Mouse (Mus musculus): ENCODE data around the gene Tcta.
"Not testable (repeated sequence)": the region's sequence is repeated elsewhere in the genome, so short reads cannot be mapped to it uniquely, and the experiment has no call there.

The Tcta gene

DNA sequence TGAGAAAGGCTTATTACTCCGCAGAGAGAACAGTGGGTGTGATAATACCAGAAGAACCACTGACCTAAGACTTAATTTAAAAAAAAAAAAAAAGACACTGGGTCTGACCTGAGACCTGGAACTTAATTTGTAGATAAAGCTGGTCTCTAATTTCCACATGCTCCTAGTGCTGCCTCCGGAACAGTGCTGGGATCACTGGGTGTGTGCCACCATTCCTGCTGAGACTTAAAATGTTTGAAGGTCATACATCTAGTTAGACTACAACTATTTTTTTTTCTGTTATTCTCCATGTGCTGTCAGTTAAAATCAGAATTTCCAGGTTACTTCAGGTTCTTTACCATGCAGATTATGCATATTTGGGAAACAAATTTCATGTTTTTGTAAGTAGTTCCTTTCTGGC, 2.2 kb upstream of the Tcta start:
- DNase-seq = no peak

GRCm38 (mm10) chr9:108307021-108307807, 1.3 kb upstream of the Tcta start:
- no peak for DNase-seq

DNA sequence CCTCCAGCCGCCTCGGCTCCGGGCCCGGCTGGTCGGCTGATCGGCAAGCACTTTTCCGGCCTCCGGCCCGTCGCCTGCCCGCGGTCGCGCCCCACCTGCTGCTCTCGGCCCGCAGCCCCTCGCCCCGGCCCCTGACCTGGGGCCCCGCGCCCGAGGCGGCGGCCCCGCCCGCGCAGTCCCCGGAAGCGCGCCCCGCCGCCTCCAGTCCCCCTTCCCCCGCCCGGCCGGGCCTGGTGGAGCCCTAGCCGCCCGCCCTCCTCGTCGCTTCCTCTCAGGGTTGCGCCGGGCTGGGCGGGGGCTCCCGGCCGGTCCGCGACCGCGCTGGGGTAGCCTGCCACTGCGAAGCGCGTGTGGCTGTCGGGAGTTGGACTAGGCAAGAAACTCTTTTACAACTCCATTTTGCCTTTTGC, 616 bp upstream of the Tcta start:
- peak; percentile 62 to 66 for DNase-seq

DNA sequence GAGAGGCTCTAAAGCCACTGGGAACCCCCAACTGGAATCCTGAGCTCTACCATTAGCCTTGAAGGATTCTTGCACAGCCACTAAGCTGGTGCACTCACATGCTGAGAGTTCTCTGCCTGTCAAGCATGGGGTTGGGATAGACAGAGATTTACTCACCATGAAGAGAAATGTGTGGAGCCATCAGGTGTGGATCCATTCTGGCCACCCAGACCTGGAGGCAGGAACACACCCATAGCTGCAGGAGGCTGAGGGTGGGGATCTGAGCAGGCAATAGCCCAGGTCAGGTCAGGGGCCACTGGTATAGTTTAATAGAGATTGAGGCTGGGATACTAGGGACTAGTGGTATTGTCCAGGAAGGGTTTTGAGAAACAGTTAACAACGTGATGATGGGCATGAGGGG, 790 bp downstream of the Tcta start:
- no peak for DNase-seq

DNA sequence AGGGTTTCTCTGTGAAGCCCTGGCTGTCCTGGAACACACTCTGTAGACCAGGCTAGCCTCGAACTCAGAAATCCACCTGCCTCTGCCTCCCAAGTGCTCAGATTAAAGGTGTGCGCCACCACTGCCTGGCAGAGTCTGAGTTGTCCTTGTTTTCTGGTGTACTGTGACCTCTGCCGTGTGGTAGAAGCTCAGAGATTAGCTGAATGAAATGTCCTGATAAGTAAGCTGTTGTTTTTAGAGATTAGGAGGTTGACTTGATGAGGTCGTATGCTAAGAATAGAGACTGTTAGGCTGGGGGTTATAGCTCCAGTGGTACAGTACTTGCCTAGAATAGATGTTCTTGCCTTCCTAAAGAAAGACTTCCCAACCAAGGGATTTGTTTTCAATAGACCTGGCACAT, 1.2 kb downstream of the Tcta start:
- no peak for DNase-seq

- DNase-seq = no peak
Measured at GRCm38 (mm10) chr9:108301853-108302252, 4.1 kb downstream of the Tcta start.

- peak; percentile 86 to 95 for DNase-seq
Measured at GRCm38 (mm10) chr9:108296453-108297355, 9.3 kb downstream of the Tcta start, which contains the start of gene Amt. Amt (plus strand) TSS chr9:108296853.

DNA sequence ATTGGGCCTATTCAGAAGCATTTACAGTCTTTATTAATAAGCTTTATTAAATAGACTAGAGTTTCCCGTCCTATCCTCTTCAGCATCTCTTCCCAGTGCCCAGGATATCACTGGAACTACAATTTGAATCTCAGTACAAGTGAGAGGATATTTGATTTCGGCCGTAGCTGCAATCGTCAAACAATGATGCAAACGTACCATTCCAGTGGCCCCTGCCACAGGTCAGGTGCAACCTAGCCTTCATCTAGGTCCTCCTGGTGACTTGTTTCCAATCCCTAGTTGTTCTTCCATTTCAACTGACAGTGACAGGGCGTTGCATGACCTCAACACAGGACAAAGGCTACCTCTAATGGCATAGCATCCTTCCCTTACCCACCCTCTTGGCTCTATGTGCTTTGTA, 15.2 kb downstream of the Tcta start:
- no peak for DNase-seq

DNA sequence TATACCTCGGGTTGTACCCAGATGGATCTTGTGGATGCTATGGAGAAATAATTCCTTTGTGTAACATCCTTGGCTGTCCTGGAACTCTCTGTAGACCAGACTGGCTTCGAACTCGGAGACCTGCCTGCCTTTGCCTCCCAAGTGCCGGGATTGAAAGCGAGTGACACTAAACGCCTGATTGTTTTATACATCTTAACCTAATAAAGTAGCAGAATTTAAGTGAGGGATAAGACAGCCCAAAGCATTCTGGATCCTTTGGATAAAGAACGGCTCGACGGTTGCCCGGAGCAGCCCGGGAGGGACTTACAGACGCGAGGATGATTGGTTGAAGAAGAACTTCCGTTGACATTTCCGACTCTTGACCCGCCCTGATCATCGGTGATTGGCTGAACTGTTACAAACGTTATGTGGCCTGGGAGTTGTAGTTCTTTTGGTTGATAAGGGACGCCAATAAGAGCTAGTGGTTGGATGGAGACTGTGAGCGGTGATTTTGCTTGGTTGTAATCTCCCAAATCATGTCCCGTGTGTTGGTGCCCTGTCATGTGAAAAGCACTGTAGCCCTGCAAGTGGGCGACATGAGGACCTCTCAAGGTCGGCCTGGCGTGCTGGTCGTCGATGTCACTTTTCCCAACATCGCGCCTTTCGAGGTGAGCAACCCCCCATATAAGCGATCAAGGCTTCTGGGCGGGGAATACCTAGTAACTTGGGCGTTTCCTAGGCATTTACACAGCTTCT, 15.8 kb downstream of the Tcta start, which contains the start of gene Nicn1:
Nicn1 (plus strand) TSS at position 414 of the 735 bp plus-strand sequence.
- peak; percentile 95 to 96 for DNase-seq

DNA sequence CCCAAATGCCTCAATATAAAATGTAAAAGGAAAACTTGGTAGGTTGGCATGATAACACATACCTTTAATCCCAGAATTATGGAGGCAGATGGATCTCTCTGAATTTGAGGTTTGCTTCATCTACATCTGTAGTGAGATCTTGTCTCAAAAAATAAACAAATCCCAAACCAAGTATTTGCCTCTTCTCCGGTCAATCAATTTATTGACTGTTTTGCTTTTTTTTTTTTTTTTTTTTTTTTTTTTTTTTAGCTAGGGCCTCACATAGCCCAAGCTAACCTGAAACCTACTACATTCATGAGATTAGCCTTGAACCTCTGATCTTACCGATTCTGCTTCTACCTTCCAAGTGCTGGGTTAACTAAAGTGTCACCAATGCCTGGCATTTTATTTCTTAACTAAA, 16.6 kb downstream of the Tcta start:
- no peak for DNase-seq

GRCm38 (mm10) chr9:108287526-108288238, 18.3 kb downstream of the Tcta start:
- DNase-seq = not testable (repeated sequence)

GRCm38 (mm10) chr9:108284410-108284809, 21.6 kb downstream of the Tcta start:
- peak; percentile 72 to 88 for DNase-seq

GRCm38 (mm10) chr9:108280071-108280828, 25.7 kb downstream of the Tcta start:
- peak; percentile 59 to 72 for DNase-seq

- peak in 1 of 2 experiments; percentile 70 for DNase-seq
Measured at GRCm38 (mm10) chr9:108278697-108279450, 27.1 kb downstream of the Tcta start.

DNA sequence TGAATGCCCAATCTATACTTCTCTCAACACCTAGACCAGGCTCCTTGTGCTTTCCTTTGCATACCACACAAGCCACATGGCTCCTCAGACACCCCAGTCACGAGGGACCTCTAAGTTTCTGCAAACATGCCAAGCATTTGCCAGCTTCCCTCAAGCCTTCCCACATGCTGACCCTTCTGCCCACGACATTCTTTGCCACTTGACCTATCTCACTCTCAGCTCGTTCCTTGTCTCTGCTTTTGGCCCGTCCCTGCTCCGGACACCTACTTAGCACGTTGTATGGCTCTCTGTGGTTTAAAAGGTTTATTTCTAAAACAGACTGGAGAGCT, 30.7 kb downstream of the Tcta start:
- DNase-seq = no peak

DNA sequence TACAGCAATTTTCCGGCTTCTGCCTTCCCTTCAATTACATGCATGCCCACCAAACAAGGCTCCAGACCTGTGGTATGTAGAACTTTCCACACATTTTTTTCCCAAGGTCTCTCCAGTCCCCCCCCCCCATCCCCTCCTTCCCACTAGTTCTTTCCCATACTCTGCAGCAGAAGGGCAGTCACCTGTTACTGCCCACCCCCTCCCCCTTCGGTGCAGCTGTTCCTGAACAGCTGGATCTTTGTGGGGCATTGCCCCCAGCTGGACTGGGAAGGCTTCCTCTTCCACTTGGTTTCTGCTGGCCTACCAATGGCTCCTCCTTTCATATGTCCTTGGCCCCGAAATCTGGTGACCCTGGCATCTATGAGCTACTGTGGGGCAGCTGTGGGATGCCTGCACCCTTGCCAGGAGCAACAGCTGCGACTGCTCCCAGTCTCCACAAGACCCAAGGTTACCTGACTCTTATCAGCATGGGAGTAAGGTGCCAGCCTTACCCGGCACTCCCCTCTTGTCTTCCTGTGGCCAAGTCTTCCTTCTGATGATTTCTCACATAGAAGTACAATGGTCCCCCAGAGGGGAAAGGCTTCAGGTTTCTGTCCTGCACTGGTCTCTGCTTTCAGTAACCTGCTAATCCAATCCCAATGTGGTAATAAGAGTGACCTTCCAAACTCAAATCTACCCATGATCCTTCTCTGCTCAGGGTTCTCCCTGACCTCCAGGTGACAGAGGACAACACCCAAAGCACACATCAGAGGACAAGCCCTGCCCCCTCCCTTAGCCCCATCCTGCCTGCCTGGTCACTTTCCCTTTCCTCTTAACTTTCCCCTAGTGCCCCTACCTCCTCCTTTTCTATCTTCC, 31.3 kb downstream of the Tcta start:
- DNase-seq = no peak

DNA sequence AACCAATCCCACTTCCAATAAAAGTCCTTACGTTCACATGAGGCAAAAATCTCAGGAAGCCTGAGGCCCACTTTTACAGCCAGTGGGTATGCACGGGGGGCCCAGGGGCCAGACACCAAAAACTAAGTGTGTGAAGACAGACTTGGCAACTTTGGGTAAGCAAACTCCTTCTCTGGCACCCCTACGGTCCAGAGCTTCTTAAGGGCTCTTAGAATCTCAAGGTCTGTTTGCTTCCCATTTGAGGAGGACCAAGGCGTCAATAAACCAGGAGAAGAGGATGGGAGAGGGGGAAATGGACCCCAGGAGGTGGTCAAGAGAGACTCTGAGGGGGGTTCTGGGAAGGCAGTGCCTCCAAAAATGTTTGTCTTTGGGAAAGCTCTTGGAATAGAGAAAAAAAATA, 32.5 kb downstream of the Tcta start:
- DNase-seq = no peak

- no peak for DNase-seq
Measured at GRCm38 (mm10) chr9:108272691-108273090, 33.3 kb downstream of the Tcta start.

GRCm38 (mm10) chr9:108271941-108272340, 34.0 kb downstream of the Tcta start:
- DNase-seq = no peak

DNA sequence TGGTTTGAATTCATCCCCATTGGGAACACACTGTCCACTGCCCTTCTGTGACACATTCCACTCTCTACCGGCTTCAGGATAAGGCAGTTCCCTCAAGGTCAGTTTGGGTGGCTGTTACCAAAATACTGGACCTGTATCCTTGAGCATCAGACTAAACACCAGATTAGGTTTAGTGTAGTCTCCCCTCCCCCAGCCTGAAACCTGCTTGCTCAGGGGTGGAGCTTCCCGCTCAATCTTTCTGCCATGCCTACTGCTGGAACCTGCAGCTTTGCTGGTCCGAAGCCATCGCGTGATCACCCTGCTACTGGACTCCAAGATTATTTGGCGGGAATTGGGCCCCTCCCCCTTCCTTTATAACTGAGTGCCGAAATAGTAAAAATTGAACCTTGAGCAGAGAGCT, 37.3 kb downstream of the Tcta start:
- not testable (repeated sequence) for DNase-seq

Measured in kidney, adult 8-10 months (tissue).